22 mouse cellular contexts compared by ENCODE assay signal in genomic region chr19:33296338-33296737, GRCm38 (mm10).
DNase-seq lines count a peak whose midpoint lies in the region; ATAC-seq and TF ChIP-seq lines count a peak whose summit lies in the region.
"Had no signal": no experiment of that assay in that cellular context is flagged by ENCODE, and none has a peak within 500 bp of the region (broad histone marks: within the 10 kb centered on the region; RNA-seq: fewer than 3 reads in every experiment).

No protein-coding gene starts in this region.

- no peaks in the 10 kb centered on the region for H3K79me2 ChIP-seq in MEL (ENCODE audit: control insufficient read depth, insufficient read depth, low read length, poor library complexity)

- H3K9me3 ChIP-seq in forebrain, embryonic 15.5 days: no peaks in the 10 kb centered on the region
- no peaks in the 10 kb centered on the region for H3K9me3 ChIP-seq in forebrain, postnatal 0 days (ENCODE audit: low read length)
- H3K9me3 ChIP-seq in lung, embryonic 14.5 days (ENCODE audit: low read depth, low read length): no peaks in the 10 kb centered on the region
- H3K9me3 ChIP-seq in MEL (replicated peaks; ENCODE audit: insufficient read depth, low read length): no peaks in the 10 kb centered on the region
- H3K9me3 ChIP-seq in stomach, postnatal 0 days (ENCODE audit: control insufficient read depth, low read length): no peaks in the 10 kb centered on the region
- H3K9me3 ChIP-seq: limb, embryonic 12.5 days had no signal

- H3K4me1 ChIP-seq in forebrain, embryonic 15.5 days: peaks cover 13% of the 10 kb centered on the region
- 0 out of 2 replicates have a peak, but pooled peaks cover 3% of the 10 kb centered on the region for H3K4me1 ChIP-seq in forebrain, postnatal 0 days (ENCODE audit: insufficient read depth)
- H3K4me1 ChIP-seq in lung, embryonic 14.5 days (ENCODE audit: insufficient read depth): no peaks in the 10 kb centered on the region
- no peaks in the 10 kb centered on the region for H3K4me1 ChIP-seq in lung, adult 2 months (ENCODE audit: control insufficient read depth, insufficient read depth, low read length)
- no peaks in the 10 kb centered on the region for H3K4me1 ChIP-seq in MEL (ENCODE audit: control insufficient read depth in 1 of 2, insufficient read depth in 2 of 2, low read length in 2 of 2)
- no peaks in the 10 kb centered on the region for H3K4me1 ChIP-seq in stomach, postnatal 0 days (replicated peaks; ENCODE audit: control insufficient read depth, insufficient read depth)
- H3K4me1 ChIP-seq: limb, embryonic 12.5 days had no signal

- intact Hi-C loops in left cerebral cortex, adult 2 months (cut with DNase I): no loop called here

- 45% methylated on average over 2 of the region's 2 CpGs for WGBS in forebrain, embryonic 15.5 days
- 38% methylated on average over 2 of the region's 2 CpGs for WGBS in forebrain, postnatal 0 days
- 47% methylated on average over 2 of the region's 2 CpGs for WGBS in lung, embryonic 14.5 days
- 49% methylated on average over 2 of the region's 2 CpGs for whole genome bisulfite sequencing in lung, adult 2 months
- 55% methylated on average over 2 of the region's 2 CpGs for WGBS in stomach, postnatal 0 days

- TF ChIP-seq EP300 in MEL (IDR thresholded peaks at IDR 0.05; ENCODE audit: low read depth in 1 of 2, low read length in 2 of 2): no peak
- TF ChIP-seq EP300 in stomach, postnatal 0 days (optimal IDR thresholded peaks at IDR 0.05): no peak

- H3K4me2 ChIP-seq in forebrain, embryonic 15.5 days (replicated peaks): no peak overlapping the region
- H3K4me2 ChIP-seq in forebrain, postnatal 0 days (ENCODE audit: low read depth): no peak overlapping the region
- no peak overlapping the region for H3K4me2 ChIP-seq in lung, embryonic 14.5 days
- H3K4me2 ChIP-seq in stomach, postnatal 0 days (replicated peaks; ENCODE audit: low read depth): no peak overlapping the region
- H3K4me2 ChIP-seq: hindbrain, embryonic 14.5 days; limb, embryonic 12.5 days; liver, embryonic 11.5 days; midbrain, embryonic 11.5 days had no signal

- TF ChIP-seq CTCF in forebrain, postnatal 0 days (IDR thresholded peaks at IDR 0.05; ENCODE audit: low read depth): no peak
- 0 out of 2 replicates have a peak, but pooled peaks have one; percentile 9 for TF ChIP-seq CTCF in lung, embryonic 14.5 days (IDR thresholded peaks at IDR 0.05; ENCODE audit: low read depth)
- no peak for TF ChIP-seq CTCF in lung, adult 2 months (IDR thresholded peaks at IDR 0.05; ENCODE audit: insufficient read depth, low read length)
- peak in 1 of 3 experiments; percentile 27; a peak in 2 of 6 replicates for TF ChIP-seq CTCF in MEL (IDR thresholded peaks at IDR 0.05 in 2 of 3, conservative IDR thresholded peaks at IDR 0.05 in 1 of 3; ENCODE audit: control insufficient read depth in 1 of 3, insufficient read depth in 1 of 3, low read depth in 2 of 3, low read length in 3 of 3, poor library complexity in 1 of 3, severe bottlenecking in 1 of 3)
- peak; percentile 33 for TF ChIP-seq CTCF in stomach, postnatal 0 days (IDR thresholded peaks at IDR 0.05; ENCODE audit: low read depth)
- TF ChIP-seq CTCF in left cerebral cortex, adult 2 months (IDR thresholded peaks at IDR 0.05): no peak

- TF ChIP-seq POLR2A in lung, adult 2 months (IDR thresholded peaks at IDR 0.05; ENCODE audit: borderline replicate concordance, extremely low read depth, low read depth, low read length): no peak
- no peak for TF ChIP-seq POLR2A in MEL (IDR thresholded peaks at IDR 0.05; ENCODE audit: control insufficient read depth in 1 of 2, insufficient read depth in 1 of 2, low read depth in 1 of 2, low read length in 2 of 2, poor library complexity in 1 of 2)

- ATAC-seq in forebrain, embryonic 15.5 days (replicated peaks): 0 out of 2 replicates have a peak, but pooled peaks have one; percentile 23
- no peak for ATAC-seq in forebrain, postnatal 0 days
- no peak for ATAC-seq in lung, embryonic 14.5 days (ENCODE audit: insufficient read depth)
- ATAC-seq in stomach, postnatal 0 days (ENCODE audit: low FRiP score, low TSS enrichment): no peak
- ATAC-seq: forebrain, embryonic 16.5 days; liver, postnatal 0 days had no signal

- peak; percentile 24 for TF ChIP-seq RAD21 in MEL (IDR thresholded peaks at IDR 0.05; ENCODE audit: low read depth, low read length)

- H3K4me3 ChIP-seq in forebrain, embryonic 15.5 days: no peak overlapping the region
- H3K4me3 ChIP-seq in forebrain, postnatal 0 days (ENCODE audit: low read depth, low read length): no peak overlapping the region
- no peak overlapping the region for H3K4me3 ChIP-seq in lung, embryonic 14.5 days (ENCODE audit: low read depth, low read length)
- H3K4me3 ChIP-seq in lung, adult 2 months (replicated peaks; ENCODE audit: extremely low read depth, low read depth, low read length): no peak overlapping the region
- no peak overlapping the region for H3K4me3 ChIP-seq in MEL (ENCODE audit: control insufficient read depth in 1 of 2, insufficient read depth in 1 of 2, low read depth in 2 of 2, low read length in 2 of 2)
- H3K4me3 ChIP-seq in stomach, postnatal 0 days (ENCODE audit: low read depth, low read length): no peak overlapping the region
- H3K4me3 ChIP-seq in left cerebral cortex, adult 2 months: no peak overlapping the region
- H3K4me3 ChIP-seq: limb, embryonic 12.5 days had no signal

- no peaks in the 10 kb centered on the region for H3K36me3 ChIP-seq in forebrain, embryonic 15.5 days
- H3K36me3 ChIP-seq in forebrain, postnatal 0 days (ENCODE audit: insufficient read depth): no peaks in the 10 kb centered on the region
- no peaks in the 10 kb centered on the region for H3K36me3 ChIP-seq in lung, embryonic 14.5 days (ENCODE audit: insufficient read depth)
- no peaks in the 10 kb centered on the region for H3K36me3 ChIP-seq in MEL (ENCODE audit: control insufficient read depth in 1 of 2, insufficient read depth in 2 of 2, low read length in 2 of 2)
- H3K36me3 ChIP-seq in stomach, postnatal 0 days (ENCODE audit: control insufficient read depth, insufficient read depth, low read length): no peaks in the 10 kb centered on the region
- H3K36me3 ChIP-seq: limb, embryonic 12.5 days had no signal

- no peak for DNase-seq in forebrain, postnatal 0 days
- DNase-seq in lung, embryonic 14.5 days: no peak
- DNase-seq in lung, adult 2 months: no peak
- DNase-seq in MEL (ENCODE audit: low read depth, low spot score): no peak
- no peak for DNase-seq in stomach, postnatal 0 days (ENCODE audit: low spot score)
- DNase-seq in left cerebral cortex, adult 2 months (ENCODE audit: extremely low spot score in 1 of 2, low spot score in 2 of 2): no peak
- DNase-seq: adrenal gland, adult 2 months; B cell, adult 2 months; cerebellum, adult 11-12 months; cerebellum, postnatal 10 days; gastrocnemius, postnatal 25 days; kidney, postnatal 14 days; liver, postnatal 0 days; lung, postnatal 14 days; right cerebral cortex, postnatal 25 days; thymus, postnatal 14 days had no signal

- H3K9ac ChIP-seq in forebrain, embryonic 15.5 days (replicated peaks): no peak overlapping the region
- no peak overlapping the region for H3K9ac ChIP-seq in forebrain, postnatal 0 days
- no peak overlapping the region for H3K9ac ChIP-seq in lung, embryonic 14.5 days
- no peak overlapping the region for H3K9ac ChIP-seq in MEL (ENCODE audit: control insufficient read depth, low read depth, low read length, poor library complexity, severe bottlenecking)
- no peak overlapping the region for H3K9ac ChIP-seq in stomach, postnatal 0 days (ENCODE audit: low read length)
- H3K9ac ChIP-seq: hindbrain, embryonic 14.5 days; limb, embryonic 12.5 days; liver, postnatal 0 days had no signal

- H3K27ac ChIP-seq in forebrain, embryonic 15.5 days (replicated peaks): no peak overlapping the region
- H3K27ac ChIP-seq in forebrain, postnatal 0 days (ENCODE audit: low read depth, low read length): no peak overlapping the region
- no peak overlapping the region for H3K27ac ChIP-seq in lung, embryonic 14.5 days (ENCODE audit: low read depth)
- no peak overlapping the region for H3K27ac ChIP-seq in MEL (ENCODE audit: control insufficient read depth, low read depth, low read length)
- no peak overlapping the region for H3K27ac ChIP-seq in stomach, postnatal 0 days (replicated peaks)
- no peak overlapping the region for H3K27ac ChIP-seq in left cerebral cortex, adult 2 months
- H3K27ac ChIP-seq: hindbrain, embryonic 14.5 days; limb, embryonic 12.5 days had no signal

- no peaks in the 10 kb centered on the region for H3K27me3 ChIP-seq in forebrain, embryonic 15.5 days
- no peaks in the 10 kb centered on the region for H3K27me3 ChIP-seq in forebrain, postnatal 0 days (ENCODE audit: insufficient read depth, low read length)
- no peaks in the 10 kb centered on the region for H3K27me3 ChIP-seq in lung, embryonic 14.5 days (ENCODE audit: insufficient read depth, low read length)
- H3K27me3 ChIP-seq in MEL (ENCODE audit: control insufficient read depth in 1 of 2, insufficient read depth in 2 of 2, low read length in 2 of 2): peaks cover 0 to 7% of the 10 kb centered on the region in 2 experiments; a peak in 3 of 4 replicates
- H3K27me3 ChIP-seq in stomach, postnatal 0 days (ENCODE audit: control insufficient read depth, insufficient read depth, low read length): no peaks in the 10 kb centered on the region
- H3K27me3 ChIP-seq: limb, embryonic 12.5 days had no signal

TF ChIP-seq in MEL, 35 proteins besides CTCF, POLR2A, EP300 and RAD21:
- no peak for TF ChIP-seq SMC3 (IDR thresholded peaks at IDR 0.05; ENCODE audit: low read depth, low read length)
- no peak for TF ChIP-seq MAFK (IDR thresholded peaks at IDR 0.05; ENCODE audit: borderline replicate concordance, low read depth, low read length)
- no peak for TF ChIP-seq POLR2AphosphoS5 (IDR thresholded peaks at IDR 0.05; ENCODE audit: borderline replicate concordance, low read depth, low read length)
- no peak for TF ChIP-seq USF2 (IDR thresholded peaks at IDR 0.05; ENCODE audit: borderline replicate concordance in 1 of 2, insufficient read depth in 1 of 2, low read depth in 1 of 2, low read length in 2 of 2)
- no peak for TF ChIP-seq BHLHE40 (IDR thresholded peaks at IDR 0.05; ENCODE audit: borderline replicate concordance, low read depth, low read length)
- no peak for TF ChIP-seq ZKSCAN1 (IDR thresholded peaks at IDR 0.05; ENCODE audit: low read depth, low read length)
- TF ChIP-seq MYC (IDR thresholded peaks at IDR 0.05; ENCODE audit: low read depth, low read length): no peak
- no peak for TF ChIP-seq MAZ (IDR thresholded peaks at IDR 0.05; ENCODE audit: low read depth, low read length)
- TF ChIP-seq TCF12 (IDR thresholded peaks at IDR 0.05; ENCODE audit: low read depth, low read length): no peak
- TF ChIP-seq KAT2A (conservative IDR thresholded peaks at IDR 0.05; ENCODE audit: low read depth, low read length): no peak
- no peak for TF ChIP-seq MEF2A (IDR thresholded peaks at IDR 0.05; ENCODE audit: extremely low read depth, insufficient replicate concordance, low read depth, low read length, poor library complexity, severe bottlenecking)
- TF ChIP-seq POLR2AphosphoS2 (IDR thresholded peaks at IDR 0.05; ENCODE audit: low read length): no peak

Comparison
In these comparisons a context has a peak if more than half of its experiments do, and no peak if none do; other contexts are left out.
1. CTCF ChIP-seq: peak in lung, embryonic 14.5 days (single experiment) and stomach, postnatal 0 days (single experiment); none in forebrain, postnatal 0 days (single experiment), lung, adult 2 months (single experiment) and left cerebral cortex, adult 2 months (single experiment).